Mouse (Mus musculus) cerebellum, adult 11-12 months (tissue): ENCODE measurements at regions not wholly inside any gene's neighbourhood (a gene's known extent, or its start where the extent isn't known, plus 50 kb on each side); places are given as distances from the start of the nearest gene placed in this dataset.
"Not testable (repeated sequence)": the region's sequence is repeated elsewhere in the genome, so short reads cannot be mapped to it uniquely, and the experiment has no call there.

Experiments
- DNase-seq: peaks from one replicate; pipeline ENCODE4 v3.0.0; 2022

DNA sequence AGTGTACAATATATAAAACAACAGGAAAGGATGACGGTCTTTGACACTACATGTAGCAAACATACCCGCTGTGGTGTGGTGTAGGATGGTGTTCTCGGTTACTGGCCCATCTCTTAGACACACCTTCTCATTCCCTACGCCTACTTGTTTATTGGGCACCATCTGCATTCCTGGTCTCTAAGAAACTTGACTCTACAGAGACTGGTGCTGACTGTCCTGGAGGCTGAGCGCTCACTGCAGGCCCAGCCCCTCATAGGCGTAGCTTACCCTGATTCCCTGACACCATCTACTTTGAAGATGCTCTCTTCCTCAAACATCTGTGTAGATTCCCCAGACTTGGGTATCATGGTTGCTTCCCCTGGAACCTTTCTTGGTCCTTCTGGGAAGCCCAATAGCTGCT lies 90.9 kb upstream of the Fam84a start:
- DNase-seq = not testable (repeated sequence)

DNA sequence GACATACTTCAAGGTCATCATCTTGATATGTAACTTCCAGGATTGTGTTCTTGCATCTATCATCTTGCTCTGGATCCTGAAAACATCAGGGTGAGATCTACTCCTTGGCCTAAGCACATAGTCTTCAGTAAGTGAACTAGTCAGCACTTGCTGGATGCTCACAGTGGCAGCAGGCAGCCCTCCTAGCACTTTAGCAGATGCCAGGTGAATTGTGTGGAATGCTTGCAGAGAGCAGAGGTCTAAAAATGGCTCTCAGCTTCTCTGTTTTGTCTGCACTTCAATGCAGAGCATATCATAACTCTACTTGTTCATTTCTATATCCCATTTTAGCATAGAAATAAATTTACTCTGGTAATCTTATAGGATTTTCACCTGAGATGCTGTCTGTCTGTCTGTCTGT lies 85.8 kb upstream of the Fam84a start:
- no peak for DNase-seq

DNA sequence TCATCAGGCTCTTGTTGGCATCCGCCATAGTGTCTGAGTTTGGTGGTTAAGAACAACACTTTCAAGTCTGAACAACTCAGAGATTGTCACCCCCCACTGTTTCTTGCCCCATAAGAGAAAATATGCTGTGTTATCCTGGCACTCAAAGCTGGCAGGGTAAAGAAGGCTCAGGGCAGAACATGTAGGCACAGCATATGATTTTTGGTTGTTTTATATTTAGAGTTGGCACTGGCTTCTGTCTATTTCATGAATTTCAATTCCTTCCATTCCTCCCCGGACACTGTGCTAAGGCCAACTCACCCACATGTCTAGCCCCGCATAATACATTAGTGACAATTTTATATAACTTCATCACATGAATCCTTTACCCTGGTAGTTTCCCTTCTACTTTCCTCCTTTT lies 83.5 kb upstream of the Fam84a start:
- no peak for DNase-seq

DNA sequence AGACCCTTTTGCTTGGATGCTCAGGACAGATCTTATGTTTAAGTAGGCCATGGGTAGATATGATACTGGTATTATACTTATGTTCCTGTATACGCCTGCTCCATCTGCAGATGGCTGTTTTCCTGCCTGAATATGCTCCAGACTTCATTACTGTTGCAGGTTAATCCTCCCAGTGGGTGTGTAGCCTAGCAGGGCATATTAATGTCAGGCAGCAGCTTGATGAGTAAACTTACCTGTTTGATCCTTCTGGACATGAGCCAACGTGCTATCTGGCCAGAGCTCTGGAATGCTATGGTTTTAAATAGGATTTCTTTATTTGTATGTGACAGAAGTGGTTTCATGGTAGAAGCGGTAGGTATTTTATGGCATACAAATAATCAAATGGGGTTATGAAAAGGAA lies 60.8 kb upstream of the Fam84a start:
- DNase-seq = no peak

DNA sequence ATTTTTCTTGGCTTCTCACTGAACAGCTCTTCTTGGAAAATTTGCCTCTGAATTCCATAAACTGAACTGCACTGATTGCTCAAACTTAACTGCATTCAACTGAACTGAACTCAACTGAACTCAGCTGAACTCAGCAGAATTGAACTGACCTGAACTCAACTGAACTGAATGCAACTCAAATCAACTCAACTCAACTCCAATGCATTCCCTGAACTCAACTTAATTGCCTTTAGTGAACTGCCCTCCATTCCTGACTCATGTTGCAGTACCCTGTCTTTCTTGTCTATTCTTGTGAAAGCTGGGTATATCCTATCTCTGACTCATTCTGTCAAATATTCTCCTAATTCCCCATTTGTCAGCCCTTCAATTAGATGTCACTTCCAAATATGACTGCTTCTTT lies 58.0 kb upstream of the Fam84a start:
- DNase-seq = no peak

DNA sequence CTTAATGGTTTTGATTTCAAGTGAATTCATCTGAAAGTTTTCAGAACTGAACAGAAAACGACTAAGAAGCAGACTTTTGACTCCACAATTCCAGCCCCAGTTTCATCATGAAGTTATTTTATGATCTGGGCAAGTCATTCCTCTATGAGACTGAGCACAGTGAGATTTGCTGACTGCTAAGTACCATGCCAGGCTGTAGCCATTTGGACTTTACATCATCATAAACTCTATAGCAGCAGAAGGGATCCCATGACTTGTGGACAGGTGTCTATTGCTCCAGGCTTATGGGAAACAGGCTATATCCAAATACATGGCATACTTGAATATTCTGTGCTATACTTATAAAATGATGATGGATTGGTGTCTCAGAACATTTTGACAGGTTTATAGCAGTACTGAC lies 55.4 kb upstream of the Fam84a start:
- no peak for DNase-seq

DNA sequence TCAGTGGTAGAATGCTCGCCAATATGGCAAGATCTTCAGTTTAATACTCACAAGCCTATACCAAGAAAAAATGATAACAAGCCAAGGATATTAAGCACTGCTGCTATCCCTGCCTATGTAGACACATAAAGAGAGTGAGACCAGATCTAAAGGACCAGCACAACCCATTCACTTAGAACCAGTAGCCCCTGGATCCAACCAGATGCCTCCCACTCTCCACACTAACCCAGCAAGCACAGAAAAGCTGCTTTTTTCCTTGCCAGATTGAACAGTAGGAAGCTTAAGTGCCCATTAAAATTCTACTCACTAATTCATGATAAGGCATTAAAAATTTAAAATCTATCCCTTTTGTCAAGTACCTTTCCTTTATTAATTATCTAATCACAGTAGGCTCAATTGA lies 52.6 kb upstream of the Fam84a start:
- no peak for DNase-seq
